Mouse (Mus musculus): ENCODE data around the gene Retsat.

GRCm38 (mm10) chr6:72608662-72609184, 10.4 kb downstream of the Retsat start:
- TF ChIP-seq CTCF (IDR thresholded peaks at IDR 0.05; ENCODE audit: low read depth) (no peak), EP300 (optimal IDR thresholded peaks at IDR 0.05) (no peak)

Data from stomach, postnatal 0 days (tissue).